Mouse (Mus musculus) brain, adult 2 months (tissue): ENCODE measurements around the gene Olfr749.
A peak's percentile ranks its signal among the peaks of the same experiment; 100 is the strongest.
"Not testable (repeated sequence)": the region's sequence is repeated elsewhere in the genome, so short reads cannot be mapped to it uniquely, and the experiment has no call there.

Experiments
- DNase-seq: peaks from one replicate; pipeline ENCODE4 v3.0.0; 2011; ENCODE audit warnings: low read depth, low spot score

Olfr749 gene

DNA sequence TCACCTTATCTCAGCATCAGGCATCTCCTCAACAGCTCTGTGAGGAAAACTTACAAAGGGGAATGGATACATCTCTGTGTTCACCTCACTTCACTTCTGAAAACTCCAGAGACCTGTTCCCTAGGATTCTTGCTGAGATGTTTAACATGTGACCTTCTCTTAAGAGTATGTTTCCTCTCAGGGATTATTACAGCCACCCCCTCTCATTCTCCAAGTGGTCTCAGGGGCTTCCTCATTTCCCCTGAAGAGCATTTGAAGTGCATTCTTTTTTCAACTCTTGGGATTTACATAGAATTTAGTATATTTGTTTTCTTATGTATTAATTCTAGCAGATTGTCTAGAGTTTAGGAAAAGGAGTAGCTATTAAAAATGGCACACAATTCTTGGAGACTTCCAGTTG lies at the start of gene Olfr749:
Olfr749 (minus strand) TSS at position 101 of the 400 bp plus-strand sequence.
- DNase-seq: no peak

DNA sequence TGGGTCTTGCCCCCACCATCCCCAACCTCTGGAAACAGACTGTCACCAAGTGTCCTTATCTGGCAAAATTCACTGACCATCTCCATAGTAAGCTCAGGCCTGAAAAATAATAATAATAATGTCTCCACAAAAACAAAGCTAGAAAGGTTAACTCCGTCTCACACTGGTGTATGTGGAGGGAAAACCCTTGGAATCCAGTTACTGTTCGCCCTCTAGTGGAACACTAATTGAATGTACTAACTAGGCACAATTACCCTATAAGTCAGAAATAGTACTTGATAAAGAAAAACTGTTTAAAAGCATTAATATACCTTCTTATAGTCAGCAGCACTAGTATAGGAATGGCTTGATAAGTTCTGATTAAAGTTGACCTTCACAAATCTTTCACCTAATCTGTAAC lies 43.3 kb upstream of the Olfr749 start:
- peak; percentile 24 for DNase-seq

DNA sequence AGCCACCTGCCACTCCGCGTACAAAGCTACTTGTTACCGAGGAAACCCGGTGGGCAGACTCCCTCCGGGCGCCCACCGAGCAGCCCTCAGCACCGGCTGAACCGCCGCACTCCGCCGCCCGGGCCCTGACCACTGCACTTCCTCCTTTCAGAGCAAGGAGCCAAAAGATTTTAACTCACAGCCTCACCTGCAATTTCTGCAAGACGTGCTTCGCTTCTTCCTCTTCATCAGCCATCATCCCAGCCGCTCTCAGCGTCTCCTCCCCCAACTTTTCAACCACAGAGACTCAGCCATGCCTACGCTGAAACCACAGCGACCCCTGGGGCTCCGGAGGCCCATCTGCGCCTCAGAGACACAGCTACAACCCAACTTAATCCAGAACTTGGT lies 40.4 kb upstream of the Olfr749 start, which contains the start of gene Ttc5:
Ttc5 (minus strand) TSS at position 269 of the 387 bp plus-strand sequence.
- peak; percentile 96 for DNase-seq

DNA sequence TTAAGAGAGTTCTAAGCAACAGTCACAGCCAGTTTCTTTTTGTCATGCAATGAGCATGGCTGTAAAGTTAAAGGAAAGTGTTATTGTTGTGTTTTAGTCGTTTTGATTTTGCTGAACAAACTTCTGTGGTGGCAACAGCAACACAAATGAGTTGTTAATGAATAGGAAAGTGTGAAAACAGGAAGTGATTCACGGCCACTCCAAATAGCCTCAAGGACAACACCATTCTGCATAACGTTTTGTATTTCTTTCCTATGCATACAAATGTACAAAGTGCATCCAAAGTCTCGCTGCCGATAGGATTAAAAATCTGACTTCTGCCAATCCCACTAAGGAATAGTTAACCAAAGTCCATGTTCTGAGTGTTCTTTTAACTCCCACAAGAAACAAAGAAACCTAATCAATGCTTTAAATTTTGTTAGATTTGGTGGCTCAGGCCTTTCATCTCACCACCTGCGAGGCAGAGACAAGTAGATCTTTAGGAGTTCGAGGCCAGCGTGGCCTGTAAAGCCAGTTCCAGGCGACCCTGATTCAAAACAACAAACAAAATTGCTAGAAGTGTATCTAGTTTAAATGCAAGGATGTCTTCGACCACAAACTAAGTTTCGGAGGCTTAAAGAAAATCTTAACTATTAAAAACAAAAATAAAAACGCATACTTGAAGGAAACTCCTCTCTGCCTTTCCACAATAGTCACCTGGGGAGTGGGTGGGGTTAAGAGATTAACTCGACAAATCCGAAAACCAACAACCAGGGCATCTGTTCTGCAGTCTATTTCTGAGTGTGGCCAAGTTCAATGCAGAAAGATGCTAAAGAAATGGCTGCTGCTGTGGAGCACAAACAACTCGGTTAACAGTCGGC lies 39.7 kb upstream of the Olfr749 start:
- no peak for DNase-seq

DNA sequence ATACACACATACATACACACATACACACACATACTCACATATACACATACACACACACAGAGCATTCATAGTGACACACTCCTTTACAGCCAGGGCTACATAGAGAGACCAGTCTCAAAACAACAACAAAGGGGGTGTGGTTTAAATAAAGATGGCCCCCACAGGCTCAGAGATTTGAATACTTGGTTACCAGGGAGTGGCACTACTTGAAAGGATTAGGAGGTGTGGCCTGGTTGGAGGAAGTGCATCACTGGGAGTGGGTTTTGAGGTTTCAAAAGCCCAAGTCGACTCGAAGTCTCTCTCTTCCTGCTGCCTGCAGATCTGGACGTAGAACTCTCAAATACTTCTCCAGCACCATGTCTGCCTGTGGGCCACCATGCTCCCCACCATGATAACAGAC lies 37.3 kb upstream of the Olfr749 start:
- DNase-seq: no peak

DNA sequence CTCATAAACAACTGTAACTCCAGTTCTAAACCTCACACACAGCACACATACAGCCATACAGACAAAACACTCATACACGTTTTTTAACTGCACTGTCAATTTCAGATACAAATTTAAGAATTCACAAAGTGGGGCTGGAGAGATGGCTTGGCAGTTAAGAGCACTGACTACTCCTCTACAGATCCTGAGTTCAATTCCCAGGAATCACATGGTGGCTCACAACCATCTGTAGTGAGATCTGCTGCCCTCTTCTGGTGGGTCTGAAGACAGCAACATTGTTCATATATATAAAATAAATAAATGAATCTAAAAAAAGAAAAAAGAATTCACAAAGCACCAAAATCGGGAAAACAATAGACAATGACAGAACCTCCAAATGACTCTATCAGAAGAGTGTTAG lies 26.4 kb upstream of the Olfr749 start:
- peak; percentile 22 for DNase-seq

DNA sequence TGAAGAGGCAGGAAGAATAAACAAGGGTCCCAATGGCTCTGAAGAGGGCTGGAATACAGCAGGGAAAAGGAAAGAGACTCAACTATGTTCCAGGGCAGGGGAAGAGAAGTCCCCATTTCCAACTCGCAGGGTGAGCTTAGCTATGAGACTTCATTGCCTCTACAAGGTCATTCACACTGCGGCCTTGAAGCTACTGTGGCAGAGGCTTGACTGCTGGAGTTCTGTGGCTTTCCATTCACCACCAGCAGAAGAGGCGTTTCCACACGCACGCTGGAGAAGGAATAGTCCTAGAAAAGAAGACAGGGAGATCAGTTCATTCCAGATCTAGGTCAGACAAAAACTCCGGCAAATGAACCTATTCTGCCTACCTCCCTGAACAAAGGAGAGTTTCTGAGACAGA lies 20.8 kb upstream of the Olfr749 start:
- DNase-seq: peak; percentile 10

DNA sequence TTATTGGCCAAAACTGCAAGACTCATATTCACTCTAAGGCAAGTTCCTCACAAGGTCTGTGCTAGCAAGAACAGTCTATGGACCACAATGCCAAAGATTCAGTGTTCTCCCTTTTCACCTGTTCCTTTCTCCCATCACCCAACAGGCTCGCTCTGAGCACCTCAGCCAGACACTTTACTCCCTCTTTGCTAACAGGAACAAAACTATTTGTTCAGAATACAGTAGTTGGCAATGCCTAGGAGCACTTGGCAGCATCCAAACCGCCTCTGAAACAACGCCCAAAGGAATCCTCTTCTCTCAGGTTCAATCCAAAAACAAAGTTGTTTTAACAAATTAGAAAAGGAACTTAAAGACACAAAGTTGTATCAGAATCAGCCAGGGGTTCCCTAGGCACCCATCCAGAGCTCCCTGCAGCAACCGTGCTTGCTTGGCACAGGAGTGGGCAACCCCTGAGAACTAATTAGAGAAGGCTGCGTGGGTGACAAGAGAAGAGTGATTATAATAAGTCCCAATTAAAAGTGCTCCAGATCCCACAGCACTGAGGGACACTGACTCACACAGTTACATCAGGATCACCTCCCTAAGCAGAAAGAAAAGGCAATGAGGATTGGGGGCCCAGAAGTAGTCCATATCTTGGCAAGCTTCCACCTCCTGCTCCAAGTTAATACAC lies 13.7 kb upstream of the Olfr749 start:
- DNase-seq: peak; percentile 76

DNA sequence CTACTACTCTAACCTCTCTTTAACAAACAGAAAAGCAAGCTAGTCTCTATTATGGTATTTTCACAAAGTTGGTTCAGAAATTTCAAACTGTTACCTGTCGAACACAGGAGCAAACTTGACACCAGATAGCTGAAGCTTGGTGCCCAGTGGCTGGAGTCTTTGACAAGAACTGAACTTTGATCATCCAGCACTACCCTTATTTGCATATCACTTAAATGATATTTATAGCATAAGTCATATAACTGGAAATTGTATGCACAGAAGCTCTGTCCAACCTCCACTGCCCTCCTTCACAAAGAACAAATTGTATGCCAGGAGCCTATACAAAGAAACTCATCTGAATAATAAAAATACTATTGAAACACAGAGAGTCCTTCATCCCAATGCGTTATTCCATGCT lies 3.3 kb downstream of the Olfr749 start:
- no peak for DNase-seq

DNA sequence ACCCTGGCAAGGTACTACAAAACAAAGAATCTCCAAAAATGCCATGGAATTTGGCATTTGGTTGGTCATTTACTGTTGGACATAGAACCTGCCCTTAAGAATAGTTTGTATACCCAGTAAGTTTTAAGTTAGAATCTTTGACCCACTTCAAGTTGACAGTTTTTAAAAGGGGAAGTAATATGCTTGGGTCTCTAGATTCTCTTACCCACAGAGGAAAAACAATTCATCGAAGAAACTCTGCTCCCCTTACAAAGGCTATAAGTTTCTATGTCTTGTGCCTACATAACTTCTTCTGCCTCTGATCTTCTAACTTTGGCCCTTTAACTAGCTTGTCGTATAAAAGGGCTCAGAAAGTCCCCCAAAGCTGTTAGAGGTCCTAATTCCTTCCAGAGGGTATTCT lies 4.6 kb downstream of the Olfr749 start:
- DNase-seq: no peak

DNA sequence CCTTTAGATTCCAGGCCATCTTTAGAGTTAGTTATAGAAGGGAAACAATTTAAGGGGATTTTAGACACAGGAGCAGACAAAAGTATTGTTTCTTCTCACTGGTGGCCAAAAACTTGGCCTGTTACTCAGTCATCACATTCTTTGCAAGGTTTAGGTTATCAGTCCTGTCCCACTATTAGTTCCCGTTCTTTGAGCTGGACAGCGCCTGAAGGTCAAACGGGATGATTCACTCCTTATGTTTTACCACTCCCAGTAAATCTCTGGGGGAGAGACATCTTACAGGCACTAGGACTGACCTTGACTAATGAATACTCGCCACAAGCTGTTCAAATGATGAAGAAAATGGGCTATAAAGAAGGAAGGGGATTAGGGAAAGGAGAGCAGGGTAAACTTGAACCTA lies 22.5 kb downstream of the Olfr749 start:
- DNase-seq: not testable (repeated sequence)

DNA sequence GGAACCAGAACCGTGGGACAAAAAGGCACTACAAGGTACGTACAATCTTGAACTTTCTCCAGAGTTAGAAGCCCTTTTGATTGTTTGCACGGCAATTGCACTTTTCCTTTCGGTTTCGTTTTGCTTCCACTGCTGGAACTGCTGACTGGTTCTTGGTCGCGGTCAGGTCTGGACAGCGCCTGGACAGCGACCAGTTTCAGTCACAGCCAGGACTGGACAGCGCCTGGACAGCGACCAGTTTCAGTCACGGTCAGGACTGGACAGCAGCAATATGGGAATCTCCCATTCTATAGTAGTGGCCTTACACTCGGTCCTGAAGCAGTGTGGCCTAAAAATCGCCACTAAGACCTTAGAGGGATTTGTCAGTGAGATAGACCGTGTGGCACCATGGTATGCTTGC lies 25.0 kb downstream of the Olfr749 start:
- DNase-seq: not testable (repeated sequence)

DNA sequence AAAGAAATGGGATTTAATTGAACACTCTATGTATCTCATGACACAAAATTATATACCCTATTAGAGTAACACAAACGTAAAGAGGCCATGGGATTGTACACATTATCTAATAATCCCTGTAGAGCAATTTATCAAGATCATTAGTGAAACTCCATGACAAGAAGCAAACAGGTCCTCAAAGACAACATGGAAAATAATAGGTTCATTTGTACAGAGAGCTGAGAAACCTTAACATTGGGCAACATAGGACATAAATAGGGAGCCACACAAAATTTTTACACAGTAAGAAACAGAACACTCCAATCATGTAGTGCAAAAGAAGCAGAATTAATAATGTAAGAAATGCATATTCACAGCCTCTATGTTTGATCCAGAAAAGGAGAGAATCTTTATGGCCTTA lies 37.8 kb downstream of the Olfr749 start, which contains the start of gene Olfr748:
Olfr748 (plus strand) TSS at position 301 of the 400 bp plus-strand sequence.
- no peak for DNase-seq

DNA sequence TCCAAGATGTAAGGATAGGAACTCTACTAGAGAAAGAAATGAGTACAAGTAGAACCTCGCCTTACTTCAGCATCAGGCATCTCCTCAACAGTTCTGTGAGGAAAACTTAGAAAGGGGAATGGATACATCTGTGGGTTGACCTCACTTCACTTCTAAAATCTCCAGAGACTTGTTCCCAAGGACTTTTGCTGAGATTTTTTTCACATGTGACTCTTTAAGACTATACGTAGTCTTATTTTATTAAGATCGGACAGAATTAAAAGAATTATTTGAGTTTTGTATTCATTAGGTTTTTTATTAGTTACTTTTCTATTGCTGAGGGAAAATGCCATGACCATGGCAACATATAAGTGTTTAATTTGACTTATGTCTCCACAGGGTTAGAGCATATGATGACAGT lies 51.8 kb downstream of the Olfr749 start, which contains the start of gene Olfr747:
Olfr747 (minus strand) TSS at position 101 of the 400 bp plus-strand sequence.
- no peak for DNase-seq
